Mouse (Mus musculus) kidney, adult 2 months (tissue): ENCODE measurements around the gene Ccndbp1.

Experiments
- CTCF ChIP-seq: fragments of 200-500 bp; conservative IDR thresholded peaks from 2 replicates; pipeline ENCODE4 v1.5.1; 2011; ENCODE audit warnings: low read depth, mild to moderate bottlenecking, control low read depth, low read length, moderate library complexity, mixed read lengths; ENCODE audit not compliant: insufficient read depth, insufficient read length
- POLR2A ChIP-seq: fragments of 200-500 bp; IDR thresholded peaks from one replicate; pipeline ENCODE4 v1.6.1; 2011; ENCODE audit warnings: low read depth, low read length, control low read depth

- no peak for TF ChIP-seq CTCF
- no peak for TF ChIP-seq POLR2A
These were observed 4.5 kb downstream of the Ccndbp1 start for GRCm38 (mm10) chr2:121012676-121013075.
